Mouse (Mus musculus): Measurements from ENCODE around the gene Chsy1.

- TF ChIP-seq CTCF (IDR thresholded peaks at IDR 0.05) (no peak), EP300 (IDR thresholded peaks at IDR 0.05) (no peak)
Observed at GRCm38 (mm10) chr7:66140095-66140494, 30.8 kb downstream of the Chsy1 start.
